Mouse (Mus musculus) adipocyte (in vitro differentiated cells): ENCODE results near the gene Nupl1.

ENCODE experiments used
- DNase-seq: peaks from one replicate; pipeline ENCODE4 v3.0.0-alpha.2; 2016; ENCODE audit warnings: low spot score

Gene Nupl1

DNA sequence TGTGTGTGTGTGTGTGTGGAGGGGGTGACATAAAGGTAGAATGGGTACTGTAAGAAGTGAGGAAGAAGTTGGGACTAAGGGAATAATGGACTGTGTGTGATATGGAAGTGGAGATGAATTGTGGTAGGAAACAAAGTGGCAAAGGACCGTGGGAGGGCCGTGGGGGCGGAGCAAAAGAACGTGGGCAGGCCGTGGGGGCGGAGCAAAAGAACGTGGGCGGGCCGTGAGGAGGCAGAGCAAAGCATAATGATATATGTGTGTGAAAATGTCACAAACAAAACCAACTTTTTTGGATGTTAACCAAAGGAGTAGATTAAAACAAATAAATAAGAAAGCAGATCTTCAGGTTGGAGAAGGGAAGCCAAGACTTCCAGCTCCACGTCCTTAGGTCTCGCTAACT, 98.9 kb downstream of the Nupl1 start:
- no peak for DNase-seq

DNA sequence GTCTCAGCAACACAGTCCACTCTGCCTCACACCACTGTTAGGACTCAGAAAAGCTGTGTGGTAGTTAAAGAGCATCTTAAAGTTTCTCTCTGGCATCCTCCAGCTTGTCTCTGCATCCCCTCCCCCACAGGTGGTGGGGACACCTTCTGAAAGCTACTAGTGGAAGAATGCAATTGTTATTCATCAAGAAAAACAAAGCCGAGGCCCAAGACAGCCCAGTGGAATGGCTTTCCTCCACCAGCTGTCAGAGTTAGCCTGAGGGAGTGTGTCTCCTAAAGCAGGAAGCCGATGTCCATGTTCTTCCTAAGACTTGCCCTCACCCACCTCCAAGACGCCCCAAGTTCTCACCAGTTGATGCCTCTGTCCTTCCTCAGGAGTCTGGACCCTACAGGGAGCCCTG, 102.3 kb downstream of the Nupl1 start:
- no peak for DNase-seq

DNA sequence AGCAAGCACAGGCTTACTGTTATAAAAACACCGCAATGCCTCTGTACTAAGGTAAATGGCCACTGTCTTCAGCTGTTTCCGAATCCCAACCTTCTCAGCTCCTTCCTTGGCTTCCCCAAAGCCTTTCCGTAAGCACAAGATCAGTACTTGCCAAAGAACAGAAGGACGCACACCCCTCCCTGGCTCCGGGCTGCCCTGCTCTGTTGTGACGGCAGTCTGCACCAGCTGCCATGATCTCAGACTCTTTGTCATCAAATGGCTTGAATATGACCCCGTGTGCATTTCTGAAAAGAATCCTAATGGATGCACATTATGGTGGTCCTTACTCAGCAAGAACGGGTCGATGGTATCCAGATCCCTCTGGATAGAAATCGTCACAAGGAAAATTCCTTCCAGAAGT, 108.0 kb downstream of the Nupl1 start:
- no peak for DNase-seq

DNA sequence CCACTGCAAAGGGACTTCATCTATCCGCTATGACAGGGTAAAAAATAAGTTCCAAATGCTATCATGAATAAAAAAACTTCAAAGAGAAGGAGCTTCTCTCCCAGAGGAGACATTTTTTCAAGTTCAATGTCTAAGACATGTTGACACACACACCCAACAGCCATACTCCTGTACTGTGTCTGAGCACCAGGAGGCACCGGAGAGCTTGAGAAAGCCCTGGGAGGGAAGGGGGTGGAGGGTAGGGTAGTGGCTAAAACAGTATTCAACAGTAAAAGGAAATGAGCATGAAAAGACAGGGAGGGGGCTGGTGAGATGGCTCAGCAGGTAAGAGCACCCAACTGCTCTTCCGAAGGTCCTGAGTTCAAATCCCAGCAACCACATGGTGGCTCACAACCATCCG, 112.9 kb downstream of the Nupl1 start:
- no peak for DNase-seq

DNA sequence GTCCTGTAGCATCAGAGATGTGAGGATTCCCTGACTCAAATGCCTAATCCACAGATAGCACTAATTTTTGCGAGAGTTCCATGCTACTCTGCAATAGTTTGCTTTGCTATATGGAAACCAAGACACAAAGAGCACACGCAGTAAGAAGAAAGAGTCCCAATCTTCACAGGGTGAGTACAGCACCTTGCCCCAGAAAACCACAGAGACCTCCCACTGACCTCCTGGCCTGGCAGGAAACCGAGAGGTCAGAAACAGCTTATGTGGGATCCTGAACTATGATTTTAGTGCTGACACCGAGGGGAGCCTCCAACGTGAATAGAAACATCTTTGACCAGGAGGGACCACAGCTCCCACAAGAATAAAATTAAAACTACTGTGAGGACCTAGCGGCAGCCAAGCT, 113.4 kb downstream of the Nupl1 start:
- no peak for DNase-seq

DNA sequence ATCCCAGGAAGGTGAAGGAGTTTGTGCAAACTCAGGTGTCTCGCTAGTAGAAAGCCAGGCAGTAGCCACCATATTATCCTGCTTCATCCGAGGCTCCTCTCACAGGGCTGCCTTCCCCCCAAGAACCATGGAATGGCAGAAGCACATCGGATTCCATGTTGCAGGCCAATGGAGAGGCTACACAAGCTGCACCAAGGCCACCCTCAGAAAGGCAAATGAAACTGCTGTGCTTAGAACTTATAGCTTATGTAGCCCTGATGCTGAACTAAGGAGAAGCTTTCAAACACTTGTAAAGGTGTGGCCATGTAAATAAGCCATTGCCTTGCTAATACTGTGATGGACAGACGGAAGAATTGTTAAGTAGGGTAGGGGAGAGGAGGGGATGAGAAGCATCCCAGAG, 115.4 kb downstream of the Nupl1 start:
- no peak for DNase-seq

DNA sequence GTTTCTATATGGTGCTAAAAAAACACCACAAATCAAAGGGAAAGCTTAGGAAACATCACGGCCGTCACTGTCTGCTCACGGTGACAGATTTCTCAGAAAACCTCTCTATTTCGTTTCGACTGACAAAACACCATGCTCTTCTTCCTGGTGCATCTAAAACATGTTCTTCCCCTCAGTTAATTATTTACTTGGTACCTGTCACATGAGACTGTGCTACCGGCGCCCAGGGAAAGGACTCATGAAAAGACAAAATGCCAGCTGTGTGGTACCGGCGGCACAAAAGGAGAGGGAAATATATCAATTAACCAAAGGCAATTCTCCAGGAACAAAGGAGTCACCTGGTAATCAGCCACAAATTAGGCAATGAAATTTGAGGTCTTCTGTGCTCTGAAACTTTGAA, 116.5 kb downstream of the Nupl1 start:
- no peak for DNase-seq
